Mouse (Mus musculus) heart, postnatal 25 days (tissue): ENCODE results near the gene Cilp. TPM values are rescaled to one million over a fixed set of nuclear protein-coding genes. Genes with fewer than 3 reads are reported as not detected.

Experiments used
- DNase-seq: peaks from one replicate; pipeline ENCODE4 v3.0.0; 2022; ENCODE audit warnings: low spot score
- intact Hi-C: fragments of 180-260 bp; cut with DNase I; formaldehyde crosslinking; loops from one replicate; pipeline ENCODE4 v1.15.1; 2025
- total RNA-seq, 2 experiments: library from RNA; stranded (reverse); gene quantifications; 2 replicates each; pipeline ENCODE4 v1.2.3; 2021

The Cilp gene
- total RNA-seq, 2 experiments from 2014 or later: 4.8 to 6.6 TPM

GRCm38 (mm10) chr9:65293119-65293518 is 28.1 kb downstream of the Cilp start:
- intact Hi-C loops: no loop called here
- no peak for DNase-seq

DNA sequence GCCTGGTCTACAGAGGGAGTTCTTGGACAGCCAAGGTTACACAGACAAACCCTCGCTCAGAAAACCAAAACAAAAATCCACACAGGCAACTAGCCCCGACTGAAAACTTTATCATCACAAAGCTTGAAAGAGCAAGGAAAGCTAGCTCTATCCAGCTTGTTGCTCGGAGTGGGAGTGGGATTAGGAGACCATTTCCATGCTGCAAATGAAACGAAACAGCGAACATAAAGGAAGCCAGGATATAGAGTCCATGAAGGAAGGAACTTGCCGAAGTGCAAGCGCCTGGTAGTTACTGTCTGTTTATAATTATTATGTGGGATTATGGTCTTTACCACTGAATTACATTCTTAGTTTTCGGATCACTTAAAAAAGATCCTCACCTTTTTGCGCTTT is 28.6 kb downstream of the Cilp start:
- DNase-seq: no peak
- intact Hi-C loops: no loop called here

DNA sequence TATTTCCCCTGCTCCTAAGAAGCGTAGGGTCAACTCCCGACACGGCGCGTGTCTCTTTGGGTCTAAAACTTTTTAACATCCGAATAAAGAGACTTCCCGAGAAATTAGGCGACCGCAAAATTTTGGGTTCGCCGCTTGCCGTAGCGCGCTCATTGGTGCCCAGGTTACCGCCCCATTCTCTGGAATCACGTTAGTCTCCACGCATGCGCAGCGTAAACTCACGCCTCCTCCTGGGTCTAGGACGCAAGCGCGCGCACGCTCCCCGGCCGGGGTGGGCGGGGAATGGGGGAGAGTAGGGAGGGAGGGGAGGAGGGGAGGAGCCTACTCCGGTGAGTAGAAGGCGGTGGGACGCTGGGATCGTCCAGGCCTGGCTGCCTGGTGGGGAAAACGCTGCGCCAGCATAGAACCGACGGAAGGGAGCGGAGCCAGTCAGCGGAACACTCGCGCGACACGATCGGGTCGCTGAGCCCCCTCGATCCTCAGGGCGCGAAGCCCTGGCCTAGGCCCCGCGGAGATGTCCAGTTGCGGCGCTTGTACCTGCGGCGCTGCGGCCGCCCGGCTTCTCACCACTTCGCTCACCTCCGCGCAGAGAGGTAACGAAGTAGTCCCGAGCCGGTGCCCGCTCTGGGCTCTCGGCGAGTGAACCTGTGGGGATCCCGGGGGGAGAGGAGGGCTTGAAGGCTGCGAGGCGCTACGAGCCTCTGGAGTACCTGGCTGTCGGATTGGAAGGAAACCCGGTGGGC is 29.2 kb downstream of the Cilp start, which contains the start of gene Clpx:
TSS of gene Clpx (plus strand) at position 288 of the 743 bp plus-strand sequence.
- intact Hi-C loops: no loop called here
- peak; percentile 95 for DNase-seq

GRCm38 (mm10) chr9:65294716-65295378 is 29.9 kb downstream of the Cilp start:
- DNase-seq: no peak
- intact Hi-C loops: no loop called here

GRCm38 (mm10) chr9:65297056-65297455 is 32.1 kb downstream of the Cilp start:
- intact Hi-C loops: no loop called here
- no peak for DNase-seq

DNA sequence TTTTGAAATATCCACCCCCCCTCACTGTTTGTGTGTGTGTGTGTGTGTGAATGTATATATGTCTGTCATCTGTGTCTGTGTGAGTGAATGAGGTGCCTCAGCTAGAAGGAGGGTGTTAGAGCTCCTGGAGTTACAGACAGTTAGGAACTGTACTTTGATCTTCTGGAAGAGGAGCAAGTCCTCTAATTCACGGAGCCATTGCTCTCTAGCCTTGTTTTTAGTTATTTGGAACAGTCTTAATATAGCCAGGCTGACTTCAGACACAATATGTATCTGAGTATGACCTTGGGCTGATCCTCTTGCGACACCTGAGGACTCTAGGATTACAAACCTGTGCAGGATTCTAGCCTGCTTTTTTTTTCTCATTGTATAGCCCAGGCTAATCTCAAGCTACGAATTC is 33.8 kb downstream of the Cilp start:
- no peak for DNase-seq
- intact Hi-C loops: no loop called here

DNA sequence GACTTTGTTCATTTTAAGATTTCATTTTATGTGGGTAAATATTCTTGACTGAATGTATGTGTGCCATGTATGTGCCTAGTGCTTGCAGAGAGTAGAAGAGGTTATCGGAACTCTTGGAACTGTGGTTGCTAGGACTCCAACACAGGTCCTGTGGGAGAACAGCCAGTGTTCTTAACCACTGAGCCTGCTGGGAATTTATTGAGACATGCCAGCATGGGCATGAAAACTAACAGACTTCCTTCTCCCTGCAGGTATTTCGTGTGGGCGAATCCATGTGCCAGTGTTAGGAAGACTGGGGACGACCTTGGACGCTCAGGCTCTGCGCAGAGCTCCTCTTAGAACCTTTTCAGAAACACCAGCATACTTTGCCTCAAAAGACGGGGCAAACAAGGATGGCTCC is 34.7 kb downstream of the Cilp start:
- DNase-seq: no peak
- intact Hi-C loops: no loop called here

GRCm38 (mm10) chr9:65302327-65302983 is 37.5 kb downstream of the Cilp start:
- intact Hi-C loops: no loop called here
- DNase-seq: no peak

GRCm38 (mm10) chr9:65303586-65303985 is 38.6 kb downstream of the Cilp start:
- DNase-seq: no peak
- intact Hi-C loops: no loop called here

GRCm38 (mm10) chr9:65304300-65304699 is 39.3 kb downstream of the Cilp start:
- intact Hi-C loops: no loop called here

DNA sequence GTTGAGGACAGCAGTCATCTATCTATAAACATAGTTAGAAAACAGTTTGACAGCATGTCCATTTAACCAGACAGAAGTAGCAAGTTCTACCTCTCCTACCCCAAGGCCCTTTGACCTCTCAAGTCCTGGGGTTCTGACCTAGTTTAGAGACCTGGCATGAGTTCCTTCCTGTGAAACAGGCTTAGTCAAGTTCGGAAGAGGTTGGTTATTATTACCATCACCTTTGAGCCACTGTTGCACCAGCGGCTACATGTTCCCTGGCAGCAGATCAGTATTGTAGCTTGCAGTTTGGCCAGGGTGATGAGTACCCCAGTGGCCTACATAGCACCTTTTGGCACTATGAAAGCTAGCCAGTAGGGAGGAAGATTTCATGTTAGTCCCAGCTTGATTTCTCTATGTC is 41.7 kb downstream of the Cilp start:
- intact Hi-C loops: no loop called here
- DNase-seq: no peak

More at GRCm38 (mm10) chr9:65304300-65304699, 39.3 kb downstream of the Cilp start:
- DNase-seq: no peak

- DNase-seq: no peak
- intact Hi-C loops: no loop called here
These were observed 43.0 kb downstream of the Cilp start for GRCm38 (mm10) chr9:65308011-65308410.

DNA sequence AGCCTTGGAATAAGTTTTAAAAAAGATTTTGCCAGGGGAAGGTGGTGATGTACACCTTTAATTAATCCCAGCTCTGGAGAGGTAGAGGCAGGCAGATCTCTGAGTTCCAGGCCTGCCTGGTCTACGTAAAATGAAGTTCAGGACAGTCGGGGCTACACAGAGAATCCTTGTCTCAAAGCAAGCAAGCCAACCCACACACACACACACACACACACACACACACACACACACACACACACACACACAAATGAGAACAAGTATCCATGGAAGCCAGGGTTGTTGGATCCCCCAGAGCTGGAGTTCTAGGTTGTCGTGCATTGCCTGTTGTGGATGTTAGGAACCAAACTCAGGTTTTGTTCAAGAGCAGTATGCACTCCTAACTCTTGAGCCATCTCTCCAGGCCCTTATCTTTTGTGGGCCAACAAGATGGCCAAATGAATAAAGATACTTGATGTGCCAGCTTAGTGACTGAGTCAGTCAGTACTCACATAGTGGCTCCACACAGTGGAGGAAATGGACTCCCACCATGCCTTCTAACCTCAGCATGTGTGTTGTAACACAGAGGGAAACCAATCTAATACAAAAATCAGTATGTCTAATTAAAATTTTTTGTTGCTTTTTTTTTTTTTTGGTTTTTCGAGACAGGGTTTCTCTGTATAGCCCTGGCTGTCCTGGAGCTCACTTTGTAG is 47.8 kb downstream of the Cilp start:
- DNase-seq: no peak
- intact Hi-C loops: no loop called here

DNA sequence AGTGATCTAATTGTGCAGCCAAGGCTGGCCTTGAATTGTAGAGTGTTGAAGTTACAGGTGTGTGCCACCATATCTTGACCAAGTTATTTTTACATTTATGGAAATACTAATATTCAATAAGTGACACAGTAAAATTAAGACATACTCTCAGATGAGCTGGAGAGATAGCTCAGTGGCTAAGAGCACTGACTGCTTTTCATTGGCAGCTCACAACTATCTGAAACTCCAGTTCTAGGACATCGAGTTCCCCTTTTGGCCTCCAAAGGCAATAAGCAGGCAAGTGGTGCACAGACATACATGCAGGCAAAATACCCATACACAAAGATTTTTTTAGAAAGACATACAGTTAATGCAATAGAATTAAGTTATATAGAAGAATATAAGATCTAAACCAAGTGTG is 48.9 kb downstream of the Cilp start:
- intact Hi-C loops: no loop called here
- DNase-seq: no peak

- intact Hi-C loops: no loop called here
- DNase-seq: no peak
These were observed 57.4 kb downstream of the Cilp start for GRCm38 (mm10) chr9:65322255-65322900.

- intact Hi-C loops: no loop called here
- DNase-seq: no peak
These were observed 61.0 kb downstream of the Cilp start for GRCm38 (mm10) chr9:65325971-65326370.

GRCm38 (mm10) chr9:65327371-65327770 is 62.4 kb downstream of the Cilp start:
- intact Hi-C loops: no loop called here
- DNase-seq: no peak
